Mouse (Mus musculus): ENCODE results near the gene Tnfrsf8.
"Not testable (repeated sequence)": the region's sequence is repeated elsewhere in the genome, so short reads cannot be mapped to it uniquely, and the experiment has no call there.

The Tnfrsf8 gene

DNA sequence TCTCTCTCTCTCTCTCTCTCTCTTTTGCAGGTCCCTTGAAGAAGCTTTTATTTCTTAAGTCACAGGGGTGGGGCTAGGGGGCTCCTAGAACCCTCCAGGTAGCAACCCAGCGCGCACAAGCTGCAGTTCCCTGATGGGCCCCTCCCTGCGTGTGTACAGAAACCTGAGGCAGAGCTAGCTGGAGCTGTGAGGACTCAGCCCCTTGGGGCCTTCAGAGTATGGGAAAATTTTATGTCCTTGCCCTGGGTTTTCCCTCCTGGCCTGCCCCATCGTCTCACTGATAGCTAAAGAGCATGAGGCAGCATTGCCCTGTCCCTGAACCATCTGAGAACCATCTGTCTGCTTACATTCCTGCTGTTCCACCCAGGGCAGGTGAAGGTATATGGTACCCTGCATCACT, 8.5 kb downstream of the Tnfrsf8 start:
- no peak for DNase-seq

DNA sequence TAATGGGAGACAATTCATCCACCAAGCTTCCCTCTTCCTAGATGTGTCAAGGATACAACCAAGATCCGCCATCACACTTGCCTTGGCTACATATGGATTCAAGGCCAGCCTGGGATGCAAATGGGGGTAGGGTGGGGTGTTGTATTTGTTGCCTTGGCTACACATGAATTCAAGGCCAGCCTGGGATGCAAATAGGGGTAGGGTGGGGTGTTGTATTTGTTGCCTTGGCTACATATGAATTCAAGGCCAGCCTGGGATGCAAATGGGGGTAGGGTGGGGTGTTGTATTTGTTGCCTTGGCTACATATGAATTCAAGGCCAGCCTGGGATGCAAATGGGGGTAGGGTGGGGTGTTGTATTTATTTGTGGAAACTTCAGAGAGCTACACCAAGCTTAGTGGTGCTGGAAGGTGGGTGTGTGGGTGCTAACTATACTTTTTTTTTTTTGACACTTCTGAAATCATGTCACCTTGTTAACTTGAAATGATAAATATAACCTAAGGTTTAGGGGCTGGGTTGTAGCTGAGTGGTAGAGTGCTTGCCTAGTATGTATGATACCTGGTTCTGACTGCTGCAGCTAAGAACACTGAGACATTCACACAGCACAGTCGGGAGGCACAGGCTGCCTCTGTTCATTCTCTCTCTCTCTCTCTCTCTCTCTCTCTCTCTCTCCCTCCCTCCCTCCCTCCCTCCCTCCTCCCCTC, 9.2 kb downstream of the Tnfrsf8 start:
- not testable (repeated sequence) for DNase-seq

DNA sequence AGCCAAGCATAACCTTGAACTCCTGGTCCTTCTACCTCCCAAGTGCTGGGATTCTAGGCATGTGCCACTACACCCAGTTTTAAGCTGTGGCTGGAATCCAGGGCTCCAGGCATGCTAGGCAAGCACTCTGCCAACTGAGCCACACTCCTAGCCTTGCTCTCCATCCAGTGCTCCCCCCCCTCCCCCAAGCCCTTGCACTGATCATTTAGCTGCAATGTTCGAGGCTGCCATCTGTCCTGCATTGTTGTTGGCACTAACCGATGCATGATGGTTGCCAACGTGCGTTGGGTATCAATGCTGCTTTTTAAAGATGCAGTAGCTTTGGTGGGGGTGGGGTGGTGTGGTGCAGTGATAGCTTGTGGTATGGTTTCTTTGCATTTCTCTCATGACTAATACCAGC, 10.9 kb downstream of the Tnfrsf8 start:
- no peak for DNase-seq

DNA sequence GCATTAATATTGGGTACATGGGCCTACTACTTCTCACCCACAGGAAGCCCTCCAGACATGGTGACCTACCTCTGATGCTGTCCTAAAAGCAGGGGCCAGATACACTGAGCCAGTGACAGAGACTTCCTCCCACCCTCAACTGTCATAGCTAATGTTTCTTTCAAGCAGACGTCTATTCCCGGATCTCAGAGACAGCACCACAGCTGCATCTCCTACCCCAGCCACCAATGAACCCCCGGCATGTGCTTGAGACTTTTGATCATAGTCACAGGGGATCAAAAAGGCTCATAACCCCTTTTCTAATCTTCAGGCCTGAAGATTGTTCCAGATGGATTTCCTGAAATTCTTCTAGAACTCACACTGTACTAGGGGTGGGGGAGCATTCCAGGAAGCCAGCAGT, 12.9 kb downstream of the Tnfrsf8 start:
- DNase-seq: no peak

DNA sequence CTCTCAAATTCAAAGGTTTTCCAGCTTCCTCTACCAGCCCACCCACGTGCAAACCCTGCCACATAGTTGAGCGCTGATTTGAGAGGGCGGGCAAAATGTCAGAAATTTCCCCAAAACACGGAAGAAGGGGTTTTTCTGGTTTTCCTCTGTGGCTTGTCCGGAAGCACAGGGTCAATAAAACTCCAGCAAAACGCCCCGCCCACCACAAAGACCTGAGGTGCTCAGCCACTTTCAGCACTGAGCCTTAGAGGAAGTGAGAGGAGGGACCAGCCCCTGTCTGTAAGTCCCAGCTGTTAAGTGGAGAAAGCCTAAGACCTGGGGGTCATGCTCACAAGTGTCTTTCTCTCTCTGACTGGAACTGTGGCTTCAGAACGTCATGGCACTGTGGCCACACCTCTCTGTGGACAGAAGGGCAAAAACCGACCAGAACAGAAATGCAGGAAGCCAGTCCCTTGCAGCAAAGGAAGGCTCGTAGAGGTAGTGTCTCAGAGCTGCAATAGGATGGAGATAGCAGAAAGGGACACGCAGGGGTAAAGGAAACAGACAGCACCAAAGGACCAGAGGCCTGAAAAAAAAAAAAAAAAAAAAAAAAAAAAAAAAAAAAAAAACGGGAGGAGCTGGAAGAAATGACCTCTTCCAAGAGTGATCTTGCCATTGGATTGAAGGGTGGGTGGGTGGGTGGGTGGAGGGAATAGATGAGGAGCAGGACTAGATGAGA, 14.6 kb downstream of the Tnfrsf8 start:
- peak; percentile 14 for DNase-seq

DNA sequence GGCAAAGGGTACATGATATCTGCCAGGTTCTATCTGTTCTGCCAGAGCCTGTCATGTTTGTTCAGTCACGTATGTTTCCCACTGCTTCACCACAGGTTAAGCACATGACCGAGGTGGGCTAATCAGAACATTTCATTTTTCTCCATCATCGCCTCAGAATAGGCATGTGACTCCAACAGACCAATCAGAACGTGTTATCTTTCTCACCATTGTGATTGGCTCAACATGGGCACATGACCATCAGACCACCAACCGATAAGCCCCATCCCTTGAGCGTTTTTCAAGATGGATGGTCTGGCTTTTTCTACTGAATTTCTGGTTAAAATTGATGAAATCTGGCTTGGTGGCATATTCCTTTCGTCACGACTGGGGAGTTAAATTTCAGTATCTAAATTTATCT, 15.6 kb downstream of the Tnfrsf8 start:
- no peak for DNase-seq

DNA sequence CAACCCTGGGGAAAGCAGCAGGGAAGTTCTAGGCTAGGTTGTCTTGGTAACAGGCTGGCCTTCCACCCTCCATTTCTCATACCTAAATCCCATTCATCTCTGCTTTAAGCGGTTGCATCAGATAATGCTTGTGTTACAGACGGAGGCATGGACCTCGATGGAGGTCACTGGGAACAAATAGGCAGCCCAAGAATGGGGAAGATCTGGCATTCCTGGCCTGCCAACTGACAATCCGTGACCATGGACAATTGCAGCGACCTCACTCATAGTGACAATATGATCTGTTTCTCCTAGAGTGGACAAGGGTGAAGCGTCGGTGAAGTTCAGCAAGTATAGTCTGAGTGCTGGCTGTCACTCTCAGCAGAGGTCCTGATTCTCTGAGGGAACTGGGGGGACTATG, 16.1 kb downstream of the Tnfrsf8 start:
- no peak for DNase-seq

DNA sequence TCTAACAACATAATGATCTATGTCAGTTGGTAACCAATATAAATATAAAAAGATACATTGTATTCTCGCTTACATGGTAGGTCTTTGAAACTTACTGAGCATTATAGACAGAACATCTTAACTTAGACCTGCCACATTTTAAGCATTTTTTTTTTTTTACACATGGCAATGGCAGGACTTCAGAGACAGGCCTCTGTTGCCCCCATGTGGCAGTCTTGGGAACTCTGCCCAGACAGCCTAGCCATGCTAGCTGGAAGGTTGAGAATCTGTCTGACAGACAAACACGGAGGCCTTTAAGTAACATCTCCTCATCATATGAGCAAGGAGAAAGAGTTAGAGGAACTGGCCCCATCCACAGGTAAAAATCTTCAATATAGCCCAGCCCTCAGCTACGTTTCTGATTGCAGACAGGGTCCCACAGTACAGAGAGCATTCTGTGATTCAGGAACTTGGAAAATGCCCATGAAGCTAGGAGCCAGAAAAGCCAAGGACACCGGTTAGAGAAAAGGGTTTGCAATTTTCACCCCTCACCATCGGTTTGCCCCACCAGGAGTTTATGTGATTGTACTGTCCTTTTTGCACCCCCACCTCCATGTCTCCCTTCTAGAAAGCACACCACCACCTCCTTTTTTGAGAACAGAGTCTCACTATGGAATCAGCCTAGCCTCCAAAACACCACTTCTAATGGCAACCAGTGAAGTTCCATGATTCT, 19.2 kb downstream of the Tnfrsf8 start:
- DNase-seq: peak; percentile 80

DNA sequence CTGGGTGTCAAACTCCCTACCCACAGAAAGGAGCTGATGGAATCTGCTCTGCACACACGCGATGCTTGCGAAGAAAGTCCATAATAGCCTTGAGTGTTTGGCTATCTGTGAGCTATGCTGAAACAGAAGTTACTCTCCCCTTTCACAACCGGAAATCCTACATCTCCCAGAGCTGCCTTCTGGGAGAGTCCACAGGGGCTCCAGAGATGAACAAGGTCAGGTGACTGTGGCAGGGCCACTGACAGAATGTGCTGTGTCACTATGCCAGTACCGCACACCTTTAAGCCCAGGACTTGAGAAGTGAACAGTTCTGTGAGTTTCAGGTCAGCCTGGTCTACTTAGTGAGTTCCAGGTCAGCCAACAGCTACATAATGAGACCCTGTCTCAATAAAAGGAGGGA, 20.4 kb downstream of the Tnfrsf8 start:
- DNase-seq: no peak

DNA sequence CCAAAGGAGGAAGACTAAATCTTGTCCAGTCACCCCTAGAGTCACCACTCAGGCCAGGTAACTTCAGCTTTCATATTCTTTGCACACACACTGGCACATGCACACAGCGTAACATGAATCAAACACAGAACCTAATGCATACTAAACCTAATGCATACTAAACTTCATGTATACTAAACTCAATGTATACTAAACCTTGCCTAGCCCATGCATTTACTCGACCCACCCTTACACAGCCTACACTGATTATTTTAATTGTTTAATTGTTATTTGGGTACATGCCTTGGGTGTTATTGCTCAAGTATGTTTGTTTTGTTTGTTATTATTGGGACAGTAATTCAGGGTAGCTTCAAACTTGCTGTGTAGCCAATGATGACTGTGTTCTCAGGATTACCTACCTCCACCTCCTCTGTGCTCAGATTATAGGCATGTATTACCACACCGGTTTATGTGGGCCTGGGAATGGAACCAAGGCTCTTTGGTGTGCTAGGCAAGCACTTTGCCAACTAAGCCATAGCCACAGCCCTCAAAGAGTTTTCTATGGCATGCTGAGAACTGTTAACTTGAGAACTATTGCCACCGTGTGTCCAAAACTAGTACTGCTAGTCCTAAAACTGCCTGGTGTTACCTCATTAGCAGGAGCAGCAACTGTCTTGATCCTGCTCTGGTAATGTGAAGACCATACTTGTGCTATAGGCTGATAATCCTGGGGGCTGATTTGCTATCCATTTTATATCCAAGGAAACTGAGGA, 28.4 kb downstream of the Tnfrsf8 start:
- DNase-seq: peak; percentile 84

DNA sequence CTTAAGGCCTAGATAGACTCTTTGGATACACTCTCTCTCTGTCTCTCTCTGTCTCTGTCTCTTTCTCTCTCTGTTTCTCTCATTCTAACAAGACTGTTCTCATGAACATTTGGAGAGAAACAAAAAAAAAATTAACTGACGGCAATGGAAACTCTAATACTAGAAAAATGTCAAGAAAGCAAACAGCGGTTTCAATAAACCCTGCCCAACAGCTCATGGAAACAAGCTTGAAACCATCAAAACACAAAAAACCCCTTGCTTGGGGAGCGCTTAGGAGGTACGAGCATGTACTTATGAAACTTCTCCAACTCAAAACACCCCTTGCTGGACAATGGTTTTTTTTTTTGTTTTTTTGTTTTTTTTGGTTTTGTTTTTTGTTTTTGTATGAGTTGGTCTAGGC, 30.3 kb downstream of the Tnfrsf8 start:
- DNase-seq: no peak

DNA sequence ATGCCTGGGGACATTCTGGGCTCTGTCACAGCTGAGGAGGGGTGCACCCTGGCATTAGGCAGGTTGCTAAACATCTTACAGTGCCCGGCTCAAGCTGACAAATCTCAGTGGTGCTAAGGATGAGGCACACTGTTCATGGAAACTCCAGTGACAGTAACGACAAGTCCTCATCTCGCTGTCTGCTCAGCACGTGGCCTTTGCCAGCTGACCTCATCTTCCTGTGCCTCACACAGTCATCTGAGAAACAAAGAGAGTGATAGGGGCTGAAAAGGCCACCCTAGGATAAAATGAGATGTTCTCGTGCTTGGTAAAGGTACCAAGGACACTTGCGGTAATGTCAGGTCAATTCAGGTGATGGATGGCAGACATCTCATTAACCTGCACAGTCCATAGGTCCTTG, 31.5 kb downstream of the Tnfrsf8 start:
- peak; percentile 25 for DNase-seq

DNA sequence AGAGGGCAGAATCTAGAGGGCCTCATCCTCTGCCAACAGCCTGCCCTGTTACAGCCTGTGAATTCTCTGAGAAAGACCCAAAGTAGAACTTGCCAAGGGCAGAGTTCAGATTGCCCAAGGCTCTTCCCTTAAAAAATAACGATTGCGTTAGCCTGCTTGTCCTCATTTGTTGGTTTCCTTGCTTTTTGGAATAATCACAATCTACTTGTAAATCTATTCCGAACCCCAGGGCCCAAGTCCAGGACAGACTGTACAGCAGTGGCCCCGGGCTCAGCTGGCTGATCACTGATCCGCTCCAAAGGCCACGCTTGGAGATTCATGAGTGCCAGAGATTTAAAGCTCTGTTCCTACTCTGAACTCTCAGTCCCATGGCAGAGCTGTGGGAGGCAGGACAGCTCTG, 34.0 kb downstream of the Tnfrsf8 start:
- peak; percentile 30 for DNase-seq

DNA sequence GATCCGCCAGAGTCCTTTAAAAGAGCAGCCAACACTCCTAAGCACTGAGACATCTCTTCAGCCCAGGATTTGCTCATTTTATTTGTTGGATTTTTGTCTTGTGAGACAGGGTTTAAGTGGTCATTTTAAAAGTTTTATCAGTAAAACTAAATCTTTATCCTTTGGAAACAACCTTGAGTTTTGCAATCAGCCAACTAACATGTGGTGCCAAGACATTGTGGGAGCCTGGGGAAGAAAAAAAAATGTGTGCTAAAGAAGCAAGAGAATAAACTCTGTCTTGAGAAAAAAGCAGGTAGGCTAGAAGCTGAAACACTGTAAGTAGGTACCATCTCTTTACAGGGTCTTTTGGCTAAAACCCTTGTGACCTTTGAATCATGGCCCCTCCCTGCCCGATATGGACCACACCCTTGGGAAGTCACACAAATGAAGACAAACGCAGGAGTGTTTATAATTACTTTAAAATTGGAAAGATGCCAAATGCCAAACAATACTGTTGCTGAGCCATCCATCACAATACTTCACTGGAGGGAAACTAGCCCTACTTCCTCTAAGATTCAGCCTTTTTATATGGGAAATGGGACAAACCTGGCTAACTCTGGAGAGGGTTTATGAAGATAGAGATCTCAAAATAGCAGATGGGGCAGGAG, 36.1 kb downstream of the Tnfrsf8 start:
- DNase-seq: peak; percentile 54

DNA sequence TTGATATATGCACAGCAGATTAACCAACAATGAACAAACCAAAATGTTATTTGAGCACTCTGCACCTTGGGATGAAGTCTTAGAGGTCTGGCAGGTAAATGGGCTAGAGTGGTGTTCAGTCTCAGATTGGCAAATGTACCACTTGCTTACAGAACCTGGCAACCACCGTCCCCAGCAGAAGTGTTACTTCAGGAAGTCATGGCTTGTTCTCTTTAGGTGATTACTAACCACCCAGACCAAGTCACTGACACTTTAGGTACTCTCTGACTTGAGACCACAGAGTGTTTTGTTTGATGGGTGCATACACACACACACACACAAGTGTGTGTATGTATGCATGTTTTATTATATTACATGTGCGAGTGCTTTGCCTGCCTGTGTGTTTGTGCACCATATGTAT, 36.7 kb downstream of the Tnfrsf8 start:
- DNase-seq: no peak

DNA sequence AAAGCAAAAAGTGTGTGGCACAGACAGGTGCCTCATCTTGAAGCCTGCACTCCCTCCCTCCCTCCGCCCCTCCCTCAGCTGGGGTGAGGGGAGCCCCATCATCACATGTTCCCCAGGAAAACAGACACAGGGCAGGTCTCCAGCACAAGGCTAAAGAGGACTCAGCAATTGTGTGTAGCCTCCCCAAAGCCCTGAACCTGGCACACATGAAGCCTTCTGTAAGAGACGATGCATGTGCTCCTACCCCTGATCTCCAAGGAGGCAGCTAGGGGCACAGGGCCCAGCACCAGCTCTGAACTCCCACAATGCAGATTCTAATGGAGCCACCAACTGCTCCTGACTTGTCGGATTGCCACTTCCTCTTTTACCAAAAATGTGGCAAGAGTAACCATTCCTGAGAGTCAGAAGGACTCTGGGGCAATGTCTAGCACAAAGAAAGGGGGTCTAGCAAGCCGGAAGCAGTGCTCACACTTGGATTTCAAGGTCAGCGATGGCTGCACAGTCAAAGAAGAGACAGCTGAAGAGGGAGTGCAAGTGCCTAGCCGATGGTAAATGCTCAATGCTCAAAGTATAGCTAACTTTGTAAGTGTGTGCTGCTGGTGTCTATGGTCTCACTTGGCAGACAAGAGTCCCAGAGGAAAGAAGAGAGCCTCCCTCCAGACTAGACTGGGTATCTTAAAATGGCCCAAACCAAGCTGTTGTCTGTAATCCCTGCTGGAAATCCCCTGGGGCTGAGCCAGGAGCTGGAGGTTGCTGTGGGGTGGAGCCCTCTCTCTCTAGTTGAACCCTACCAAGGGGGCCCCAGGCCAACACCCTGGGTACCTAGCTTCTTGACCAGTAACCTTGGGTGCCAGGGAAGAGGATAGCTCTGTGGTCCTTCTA, 38.4 kb downstream of the Tnfrsf8 start:
- DNase-seq: no peak

DNA sequence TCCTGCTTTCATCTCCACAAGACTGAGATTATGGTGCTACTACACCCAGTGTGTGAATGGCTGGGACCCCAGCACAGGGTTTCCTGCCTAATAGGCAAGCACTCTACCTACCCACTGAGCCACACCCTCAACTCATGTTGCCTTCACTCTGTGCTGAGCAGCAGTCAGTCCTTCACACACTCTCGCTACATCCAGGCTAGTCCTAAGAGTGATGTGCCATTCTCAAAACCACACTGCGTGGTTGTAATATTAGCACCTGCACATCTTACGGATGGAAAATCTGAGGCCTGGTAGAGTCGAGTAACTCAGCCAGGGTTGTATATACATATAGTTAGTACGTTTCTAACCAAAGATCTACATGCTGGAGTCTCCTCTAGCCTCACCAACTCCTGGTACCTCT, 40.1 kb downstream of the Tnfrsf8 start:
- no peak for DNase-seq

DNA sequence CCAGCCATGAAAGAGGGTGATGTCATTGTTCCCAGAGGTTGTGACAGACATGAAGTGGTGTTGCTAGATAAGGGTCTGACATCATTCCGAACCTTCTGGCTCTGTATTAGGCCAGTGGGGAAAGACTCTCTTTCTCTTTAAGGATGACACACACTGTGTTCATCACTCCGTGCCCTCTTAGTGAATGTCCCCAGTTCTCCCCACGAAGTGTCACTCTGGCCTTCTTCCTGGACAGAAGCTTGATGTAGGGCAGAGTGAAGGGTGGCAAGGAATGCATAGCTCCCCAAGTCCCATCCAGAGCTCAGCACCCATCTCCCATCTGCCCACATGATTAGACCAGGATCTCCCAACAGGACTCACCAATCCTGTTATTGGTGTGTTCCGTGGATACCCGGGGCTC, 41.0 kb downstream of the Tnfrsf8 start:
- DNase-seq: no peak

DNA sequence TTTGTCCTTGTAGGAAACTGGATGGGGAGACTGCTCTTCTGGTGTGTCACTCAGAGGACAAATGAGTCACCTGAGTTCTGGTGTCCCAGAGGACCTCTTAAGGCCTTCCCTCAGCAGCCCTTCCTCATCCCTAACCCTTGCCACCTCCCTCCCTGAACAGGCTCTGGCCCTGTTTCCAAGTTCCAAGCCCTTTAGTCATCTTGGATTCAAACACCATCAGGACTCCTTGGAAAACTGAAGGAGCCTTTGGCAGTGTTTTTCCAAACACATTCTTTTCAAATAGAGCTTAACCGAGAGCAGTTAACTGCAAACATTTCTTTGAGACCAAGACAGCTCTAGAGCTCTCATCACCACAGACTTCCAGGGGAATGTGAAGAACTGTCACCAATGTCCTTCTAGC, 42.2 kb downstream of the Tnfrsf8 start:
- peak; percentile 72 for DNase-seq

DNA sequence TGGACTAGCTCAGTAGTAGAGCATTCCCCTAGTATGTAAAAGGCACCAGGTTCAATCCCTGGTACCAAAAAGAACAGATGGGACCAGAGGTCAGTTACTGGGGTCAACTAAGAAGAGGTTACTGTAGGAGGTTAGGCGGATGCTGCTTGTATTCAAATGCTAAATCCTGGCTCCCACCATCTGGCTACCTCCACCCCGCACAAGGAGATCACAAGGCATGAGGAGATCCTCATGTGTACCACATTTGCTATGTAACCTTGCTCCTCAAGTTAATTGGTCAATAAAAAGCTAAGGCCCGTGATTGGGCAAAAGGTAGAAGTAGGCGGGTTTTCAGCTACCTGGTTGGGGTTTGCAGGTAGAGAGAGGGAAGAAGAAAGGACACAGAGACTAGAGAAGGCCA, 43.3 kb downstream of the Tnfrsf8 start:
- DNase-seq: no peak

DNA sequence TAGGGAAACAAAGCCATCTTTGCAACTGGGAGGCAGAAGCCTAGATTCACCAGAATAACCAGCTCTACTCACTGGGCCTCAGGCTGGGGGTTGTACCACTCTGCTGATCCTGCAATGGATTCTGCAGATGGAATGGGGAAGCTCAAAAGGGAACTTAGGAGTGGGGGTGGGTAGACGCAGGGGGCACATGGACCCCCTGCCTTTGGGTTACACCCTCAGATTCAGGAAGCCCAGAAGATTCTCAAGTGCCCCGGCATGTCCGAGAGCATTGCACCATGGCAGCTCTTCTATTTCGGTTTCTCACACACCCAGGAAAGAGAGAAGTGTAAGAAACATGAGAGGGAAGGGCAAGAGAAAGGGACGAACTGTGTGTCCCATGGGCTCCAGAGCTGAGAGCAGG, 44.8 kb downstream of the Tnfrsf8 start:
- no peak for DNase-seq

DNA sequence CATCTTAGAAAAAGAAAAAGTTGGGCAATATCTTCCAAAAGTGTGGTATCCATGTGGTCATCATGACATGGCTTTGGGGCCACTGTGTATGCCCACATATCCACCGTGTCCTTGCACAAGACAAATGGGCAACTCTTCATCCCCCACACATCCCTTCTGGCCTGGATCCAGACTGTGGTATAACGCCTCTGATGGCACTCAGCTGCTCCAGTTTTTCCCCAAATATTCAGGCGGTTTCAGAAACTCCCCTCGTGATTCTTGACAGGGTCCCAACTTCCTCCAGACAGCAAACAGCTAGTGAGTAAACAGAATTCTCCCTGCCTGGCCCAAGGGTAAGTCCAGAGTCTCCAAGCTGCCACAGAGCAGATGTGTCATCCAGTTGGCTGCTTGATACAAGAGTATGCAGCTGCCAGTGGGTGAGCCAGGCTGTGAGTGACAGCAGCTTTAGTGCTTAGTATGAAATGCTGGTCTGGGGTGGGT, 47.3 kb downstream of the Tnfrsf8 start:
- peak; percentile 78 for DNase-seq

All from lung, postnatal 10 days (tissue).